Mouse (Mus musculus) layer of hippocampus, postnatal 10 days (tissue): ENCODE measurements around the gene Rfc4. TPM values are rescaled to one million over a fixed set of nuclear protein-coding genes. Genes with fewer than 3 reads are reported as not detected.

Experiments used
- DNase-seq, 2 experiments: peaks; one replicate each; pipeline ENCODE4 v3.0.0; 2021; ENCODE audit warnings: low spot score in 2 of 2
- total RNA-seq, 2 experiments: library from RNA; stranded (reverse); gene quantifications; 2 replicates each; pipeline ENCODE4 v1.2.3; 2021

The Rfc4 gene
- total RNA-seq, 2 experiments from 2014 or later, result 5.6 to 7.1 TPM

DNA sequence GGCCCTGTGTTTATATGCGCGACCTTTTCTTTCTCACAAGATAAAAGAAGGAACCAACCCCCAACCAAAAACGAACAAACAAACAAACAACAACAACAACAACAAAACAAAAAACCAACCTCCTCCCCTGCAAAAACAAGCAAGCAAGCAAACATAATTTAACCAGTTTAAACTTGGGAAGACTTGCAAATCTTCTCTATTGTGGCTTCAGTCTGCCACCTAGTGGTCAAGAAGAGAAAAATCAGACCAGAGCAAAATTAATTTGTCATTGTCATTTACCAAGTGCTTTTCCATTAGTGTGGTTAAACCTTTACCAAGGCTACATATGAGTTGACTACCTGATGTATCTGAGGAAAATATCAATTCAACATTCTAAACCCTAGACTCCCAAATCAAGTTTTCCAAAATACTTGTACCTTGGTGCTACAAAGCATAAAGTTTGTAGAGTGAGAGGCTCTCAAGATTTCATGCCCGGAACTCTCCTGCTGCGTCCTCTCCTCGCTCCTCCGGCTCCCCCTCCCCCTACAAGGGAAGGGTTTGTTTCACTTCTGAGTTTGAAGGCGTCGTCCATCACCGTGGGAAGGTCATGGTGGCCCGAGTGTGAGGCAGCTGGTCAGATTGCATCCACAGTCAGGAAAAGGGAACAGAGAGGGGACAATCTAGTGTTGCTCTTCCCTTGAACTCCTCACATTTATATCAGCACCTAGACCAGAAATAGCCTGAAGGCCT is 8.0 kb upstream of the Rfc4 start:
- DNase-seq, result no peak

DNA sequence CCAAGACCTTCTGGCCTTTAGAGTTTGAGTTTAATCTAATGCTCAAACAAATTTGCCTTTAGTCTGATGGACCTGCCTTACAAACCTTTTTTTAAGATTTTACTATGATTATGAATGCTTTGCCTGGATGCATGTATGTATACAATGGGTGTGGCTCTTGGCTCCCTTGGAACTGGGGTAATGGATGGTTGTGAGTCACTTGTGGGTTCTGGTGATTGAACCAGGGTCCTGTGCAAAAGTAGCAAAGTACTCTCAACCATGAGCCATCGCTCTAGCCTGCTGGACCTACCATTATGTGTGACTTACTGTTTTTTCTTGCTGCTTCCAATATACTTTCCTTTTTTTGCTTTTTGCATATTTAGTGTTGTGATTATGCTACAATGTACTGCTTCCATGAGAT is 4.8 kb upstream of the Rfc4 start:
- DNase-seq, result no peak

DNA sequence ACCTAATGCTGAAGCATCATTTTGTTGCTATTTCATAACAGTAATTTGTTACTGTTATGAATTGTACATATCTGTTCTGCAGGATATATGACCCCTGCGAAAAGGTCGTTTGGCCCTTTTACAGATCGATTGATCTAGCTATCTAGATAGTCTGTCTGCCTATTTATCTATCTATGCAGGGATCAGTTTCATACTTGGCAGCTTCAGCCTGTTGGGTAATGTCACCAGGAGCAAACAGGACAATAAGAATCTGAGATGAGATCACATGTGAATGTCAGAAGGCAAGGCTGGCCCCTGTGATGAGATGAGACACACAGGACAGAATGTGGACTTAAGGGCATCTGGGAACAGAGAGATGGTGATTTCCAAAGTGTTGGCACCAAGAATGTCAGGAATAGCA is 2.8 kb upstream of the Rfc4 start:
- DNase-seq, result no peak

GRCm38 (mm10) chr16:23127311-23127672 is 245 bp downstream of the Rfc4 start:
- no peak for DNase-seq

DNA sequence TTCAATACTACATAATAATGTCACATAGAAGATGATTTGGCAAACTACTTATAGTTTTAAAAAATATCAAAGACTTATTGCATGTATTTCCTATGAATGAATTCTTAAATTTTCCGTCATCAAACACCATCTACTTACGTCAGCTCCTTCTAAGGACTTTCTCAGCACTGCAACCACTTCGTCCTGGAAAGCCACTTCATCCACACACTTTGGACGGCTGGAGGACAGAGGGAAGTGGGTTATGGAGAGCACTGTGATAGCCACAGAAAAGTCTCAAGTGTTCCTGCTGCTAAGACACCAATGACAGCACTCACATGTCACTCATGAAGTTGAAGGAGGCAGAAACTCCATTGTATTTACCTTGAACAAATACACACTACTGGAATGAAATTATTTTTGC is 3.1 kb downstream of the Rfc4 start:
- DNase-seq, result no peak

GRCm38 (mm10) chr16:23123104-23123503 is 4.4 kb downstream of the Rfc4 start:
- no peak for DNase-seq

GRCm38 (mm10) chr16:23122446-23122845 is 5.1 kb downstream of the Rfc4 start:
- no peak for DNase-seq

DNA sequence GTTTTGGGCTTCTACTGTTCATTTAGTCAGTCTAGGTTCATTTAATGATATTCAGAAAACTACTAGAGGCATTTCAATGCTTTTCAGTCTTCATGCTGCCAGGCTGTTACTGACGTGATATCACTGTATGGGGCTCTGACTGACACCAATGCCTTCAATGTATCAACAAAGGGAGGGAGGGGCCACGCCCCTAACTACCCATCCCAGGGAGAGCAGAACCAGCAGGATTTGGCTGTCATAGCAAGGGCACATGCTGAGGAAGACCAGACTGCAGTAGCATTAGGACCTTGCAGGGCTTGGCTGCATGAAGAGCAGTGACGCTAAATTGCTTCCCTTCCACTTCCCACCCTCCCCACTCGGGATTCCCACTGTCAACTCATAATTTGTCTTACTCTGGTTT is 10.4 kb downstream of the Rfc4 start:
- no peak for DNase-seq

- DNase-seq, result no peak
Measured at GRCm38 (mm10) chr16:23115486-23115885, 12.1 kb downstream of the Rfc4 start.

- no peak for DNase-seq
Measured at GRCm38 (mm10) chr16:23114339-23115171, 13.0 kb downstream of the Rfc4 start.

DNA sequence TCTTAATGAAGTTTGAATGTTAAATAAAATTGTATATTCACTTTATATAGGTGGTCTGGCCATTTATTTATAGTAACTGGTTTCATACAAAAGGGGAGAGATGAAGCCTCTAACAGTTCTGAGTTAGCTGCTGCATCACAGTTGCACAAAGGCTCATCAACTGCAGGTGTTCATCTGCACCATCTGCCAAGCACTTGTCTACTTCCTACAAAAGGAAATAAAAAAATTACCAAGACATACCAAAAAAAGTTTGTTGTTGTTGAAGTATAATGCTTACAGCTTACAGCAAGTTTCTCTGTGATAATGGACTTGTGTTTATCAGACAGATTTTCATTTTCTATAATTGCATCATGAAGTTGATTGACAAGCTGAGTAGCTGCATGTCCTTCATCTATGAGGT is 13.6 kb downstream of the Rfc4 start:
- DNase-seq, result no peak

GRCm38 (mm10) chr16:23112861-23113435 is 14.6 kb downstream of the Rfc4 start:
- DNase-seq, result no peak

DNA sequence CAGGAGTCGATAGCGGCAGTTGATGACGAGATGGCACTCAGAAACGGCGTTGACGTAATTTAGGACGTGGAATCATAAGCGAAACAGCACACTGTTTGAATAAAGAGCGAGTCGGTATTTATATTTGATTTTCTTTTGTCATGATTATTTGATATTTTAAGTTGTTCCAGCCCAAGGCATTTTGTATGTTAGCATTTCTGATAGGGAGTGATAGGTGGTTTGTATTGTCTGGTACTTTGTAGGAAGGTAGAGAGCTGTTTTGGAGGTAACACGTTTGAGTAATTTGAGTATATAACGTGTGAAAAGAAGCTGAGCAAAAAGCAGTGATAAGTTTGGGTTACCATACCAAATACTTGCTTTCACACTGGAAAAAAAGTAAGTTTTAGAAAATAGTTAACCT is 15.2 kb downstream of the Rfc4 start:
- no peak for DNase-seq

DNA sequence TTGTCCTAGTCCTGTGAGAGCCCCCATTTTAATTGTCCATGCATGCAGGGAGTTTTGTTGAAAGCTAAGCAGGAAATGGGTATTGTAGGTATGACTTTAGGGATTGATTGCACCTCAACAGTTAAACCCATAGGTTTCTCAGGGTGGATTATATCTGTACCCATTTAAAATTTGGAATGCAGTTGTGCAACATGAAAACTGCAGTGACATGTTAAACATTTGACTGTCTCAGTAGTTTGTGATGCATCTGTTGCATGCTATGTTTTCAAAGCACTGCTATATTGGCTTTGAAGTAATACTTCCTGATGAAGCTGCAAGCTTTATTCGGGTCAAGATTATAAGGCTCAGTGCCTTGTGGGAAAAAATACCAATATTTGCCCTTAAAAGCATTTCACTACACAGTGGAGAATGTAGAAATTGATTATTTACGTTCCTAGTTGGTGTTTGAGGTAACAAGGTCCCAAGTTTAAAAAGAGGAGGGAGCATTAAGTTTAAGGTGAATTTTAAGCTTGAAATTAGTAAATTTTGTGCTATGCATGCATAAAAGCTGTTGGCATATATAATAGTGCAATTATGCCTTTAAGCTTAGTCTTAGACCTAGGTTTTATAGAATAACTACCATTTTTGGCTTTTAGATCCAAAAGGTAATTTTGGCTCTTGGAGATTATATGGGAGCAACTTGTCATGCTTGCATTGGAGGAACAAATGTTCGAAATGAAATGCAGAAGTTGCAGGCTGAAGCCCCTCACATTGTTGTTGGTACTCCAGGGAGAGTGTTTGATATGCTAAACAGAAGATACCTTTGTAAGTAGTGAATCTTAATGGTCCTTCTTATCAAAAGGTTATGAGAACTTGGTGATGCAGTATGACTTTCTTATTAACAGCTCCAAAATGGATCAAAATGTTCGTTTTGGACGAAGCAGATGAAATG is 17.9 kb downstream of the Rfc4 start:
- no peak for DNase-seq

- no peak for DNase-seq
Measured at GRCm38 (mm10) chr16:23108943-23109342, 18.6 kb downstream of the Rfc4 start.

DNA sequence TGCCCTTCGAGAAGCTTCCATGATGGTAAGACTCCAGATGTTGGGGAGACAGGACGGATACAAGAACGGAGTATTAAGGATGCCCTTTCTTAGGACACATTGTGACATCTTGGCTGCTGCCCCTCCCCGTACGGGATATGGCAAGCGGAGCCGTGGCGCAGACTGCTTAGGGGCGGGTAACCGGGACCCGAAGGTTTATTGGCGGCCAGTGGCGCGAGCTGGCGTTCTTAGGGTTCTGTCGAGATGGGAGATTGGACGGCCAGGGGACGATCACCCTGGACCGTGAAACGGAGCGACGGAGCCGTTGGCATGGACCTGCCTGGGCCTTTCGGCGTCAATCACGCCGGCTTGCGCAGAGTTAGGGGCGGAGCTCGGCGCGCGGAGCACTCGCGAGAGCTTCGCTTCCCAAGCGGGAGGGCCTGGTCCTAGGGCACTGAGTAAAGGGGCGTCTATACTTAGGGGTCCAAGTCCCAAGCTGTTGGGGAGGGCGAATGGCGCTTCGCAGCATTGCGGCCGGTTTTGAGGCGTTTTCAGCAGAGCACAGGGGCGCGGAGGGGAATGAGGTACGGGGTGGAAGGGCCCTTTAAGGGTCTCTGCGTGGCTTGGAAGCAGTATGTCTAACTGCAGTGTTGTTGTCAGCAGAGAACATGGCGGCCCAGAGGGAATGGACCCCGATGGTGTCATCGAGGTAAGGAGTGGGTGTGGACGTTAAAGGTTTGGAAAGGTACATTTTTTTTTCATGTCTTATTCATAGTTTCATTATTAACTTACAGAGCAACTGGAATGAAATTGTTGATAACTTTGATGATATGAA is 19.4 kb downstream of the Rfc4 start:
- peak; percentile 86 to 87 for DNase-seq

GRCm38 (mm10) chr16:23107231-23107942 is 20.1 kb downstream of the Rfc4 start, which contains the start of gene Eif4a2:
Gene Eif4a2, plus strand, starts transcription at chr16:23107444.
- DNase-seq, result peak; percentile 94 to 95

DNA sequence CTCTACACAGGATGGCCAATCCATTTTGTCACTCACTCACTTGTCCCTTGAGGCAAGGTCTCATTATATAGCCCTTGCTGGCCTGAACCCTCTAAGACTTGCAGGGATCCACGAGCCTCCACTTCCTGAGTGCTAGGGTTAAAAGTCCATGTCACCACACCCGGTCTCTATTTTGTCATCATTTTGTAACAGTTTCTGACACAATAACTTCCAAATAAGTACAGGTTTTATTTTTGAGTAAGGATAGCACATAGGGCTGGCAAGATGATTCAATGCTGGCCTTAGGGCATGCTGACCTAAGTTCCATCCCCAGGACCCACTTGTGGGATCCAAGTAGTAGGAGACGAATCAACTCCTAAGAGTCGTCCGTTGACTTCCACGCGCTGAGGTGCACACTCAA is 21.4 kb downstream of the Rfc4 start:
- no peak for DNase-seq

- DNase-seq, result no peak
Measured at GRCm38 (mm10) chr16:23103841-23104240, 23.7 kb downstream of the Rfc4 start.
